Mouse (Mus musculus) cerebellum, adult 9-10 months (tissue): ENCODE results near the gene Wipi2.

Experiments
- DNase-seq: peaks from one replicate; pipeline ENCODE4 v3.0.0; 2022

Wipi2 gene

DNA sequence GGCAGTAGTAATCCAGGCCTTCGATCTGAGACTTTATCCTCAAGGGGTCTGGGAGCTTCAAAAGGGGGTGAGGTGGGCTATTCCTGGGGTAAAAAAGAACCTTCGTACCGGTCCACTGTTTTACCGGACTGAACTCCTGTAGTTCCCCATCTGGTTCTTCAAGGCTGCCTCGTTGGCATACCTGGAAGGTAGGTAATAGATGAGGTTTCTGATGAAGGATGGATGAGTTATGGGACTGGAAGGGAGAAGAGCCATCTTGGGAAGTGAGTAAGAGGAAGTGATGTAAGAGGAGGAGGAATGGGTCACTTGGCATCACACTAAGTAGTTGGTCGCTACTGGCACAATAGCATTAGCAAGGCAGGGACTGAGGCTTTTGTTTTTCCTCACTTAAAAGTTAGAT, 2.7 kb downstream of the Wipi2 start:
- peak; percentile 36 for DNase-seq

DNA sequence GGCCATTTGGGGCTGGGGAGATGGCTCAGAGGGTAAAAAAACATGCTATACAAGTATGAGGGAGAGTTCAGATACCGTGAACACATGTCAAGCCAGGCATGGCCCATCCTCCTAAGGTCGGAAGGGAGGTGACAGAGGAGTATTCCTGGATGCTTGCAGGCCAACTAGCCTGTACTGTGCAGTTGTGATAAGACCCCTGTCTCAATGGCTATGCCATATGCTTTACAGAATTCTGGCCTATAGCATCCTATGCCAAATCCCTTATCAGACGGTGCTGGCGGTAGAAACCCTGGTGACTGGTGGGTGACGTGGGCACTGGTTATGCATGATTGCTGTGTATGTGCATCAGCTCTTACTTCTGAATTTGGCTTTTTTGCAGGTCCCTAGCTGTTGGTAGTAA, 10.3 kb downstream of the Wipi2 start:
- DNase-seq = no peak

DNA sequence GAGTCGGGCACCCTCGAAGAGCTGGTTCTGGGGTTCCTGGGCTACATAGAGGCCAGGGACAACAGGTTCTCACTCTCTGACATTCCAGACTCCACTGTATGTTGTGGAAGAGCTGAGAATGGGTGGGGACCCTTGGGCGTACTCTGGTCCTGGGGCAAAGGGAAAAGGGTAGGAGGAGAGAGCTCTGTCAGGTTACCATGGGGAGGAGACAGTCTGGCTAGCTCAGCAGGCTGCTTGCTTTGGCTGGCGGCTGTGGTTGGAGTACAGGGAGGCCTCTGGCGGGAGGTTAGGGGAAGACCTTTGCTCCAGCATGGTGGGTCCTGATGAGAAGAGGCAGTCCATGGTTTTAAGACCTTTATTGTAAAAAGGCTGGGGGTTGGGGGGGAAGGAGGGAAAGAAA, 12.6 kb downstream of the Wipi2 start:
- no peak for DNase-seq

DNA sequence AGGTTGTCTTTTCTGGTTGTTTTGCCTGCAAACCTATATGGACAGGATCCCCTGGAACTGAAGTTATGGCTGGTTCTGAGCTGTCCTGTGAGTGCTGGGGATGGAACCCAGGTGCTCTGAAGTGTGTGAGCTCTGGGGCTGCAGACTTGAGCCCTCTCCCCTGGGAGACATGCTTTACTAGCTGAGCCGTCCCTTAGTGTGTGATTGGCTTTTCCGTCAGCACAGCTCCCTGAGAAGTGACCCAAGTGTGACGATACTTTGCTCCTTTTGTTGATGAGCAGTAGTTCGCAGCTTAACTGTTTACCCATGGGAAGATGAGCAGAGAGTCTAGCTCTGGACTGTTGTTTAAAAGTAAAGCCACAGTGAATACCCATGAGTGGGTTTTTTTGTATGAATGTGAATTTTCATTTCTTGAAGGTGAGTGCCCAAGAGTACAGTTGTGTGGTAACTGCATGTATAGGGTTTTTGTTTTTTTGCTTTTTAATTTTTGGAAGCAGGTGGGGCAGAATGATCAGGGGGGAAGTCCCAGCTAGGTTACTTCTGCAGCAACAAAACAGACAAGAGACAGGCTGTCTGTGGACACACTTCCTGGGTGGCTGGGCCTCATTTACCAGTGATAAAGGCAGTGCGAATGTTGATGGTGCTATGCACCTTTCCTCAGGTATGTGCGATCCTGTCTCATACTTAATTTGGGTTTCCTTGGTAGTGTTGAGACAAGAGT, 14.0 kb downstream of the Wipi2 start:
- no peak for DNase-seq

DNA sequence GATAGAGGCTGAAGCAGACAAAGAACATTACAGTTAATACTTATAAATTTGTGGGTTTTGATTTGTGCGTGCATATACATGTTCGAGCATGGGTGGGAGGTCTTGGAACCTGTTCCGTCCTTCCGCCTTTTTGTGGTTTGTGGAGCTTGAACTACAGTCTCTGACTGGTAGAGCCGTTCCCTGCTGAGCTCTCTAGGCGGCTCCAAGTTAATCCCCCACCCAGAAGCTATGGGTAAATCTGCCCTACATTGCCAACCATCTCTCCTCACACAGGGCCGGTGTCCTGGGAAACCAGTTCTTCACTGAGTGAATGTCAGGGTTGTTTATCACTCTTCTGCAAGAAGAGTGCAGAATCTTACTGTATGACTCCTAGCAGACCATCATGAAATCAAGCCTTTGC, 20.7 kb downstream of the Wipi2 start:
- DNase-seq = no peak

DNA sequence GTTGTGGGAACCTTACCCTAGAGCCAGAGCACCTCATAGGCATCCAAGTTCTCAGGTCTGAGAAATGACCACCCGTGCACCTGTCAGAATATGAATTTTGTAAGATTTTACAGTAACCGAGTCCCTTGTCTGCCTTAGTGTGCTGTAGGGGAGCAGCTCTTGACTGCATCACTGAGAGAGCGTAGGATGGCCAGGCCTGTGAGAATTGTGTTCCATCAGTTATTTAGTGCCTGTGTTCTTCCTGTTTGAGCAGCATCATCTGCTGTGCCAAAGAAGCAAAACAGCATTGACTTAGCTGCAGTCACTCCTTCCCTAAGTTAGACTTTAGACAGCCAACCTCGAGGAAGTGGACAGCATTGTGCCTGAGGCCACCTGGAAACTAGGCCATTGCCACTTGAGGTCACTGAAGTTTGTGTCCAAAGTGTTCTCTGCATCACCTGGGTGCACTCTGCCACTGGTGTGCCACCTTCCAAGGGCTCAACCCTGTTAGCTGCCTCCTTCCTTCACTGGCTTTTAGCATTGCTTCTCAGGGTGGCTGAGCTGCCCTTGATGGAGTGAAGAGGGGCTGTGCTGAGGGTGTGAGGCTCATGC, 22.1 kb downstream of the Wipi2 start:
- DNase-seq = no peak

DNA sequence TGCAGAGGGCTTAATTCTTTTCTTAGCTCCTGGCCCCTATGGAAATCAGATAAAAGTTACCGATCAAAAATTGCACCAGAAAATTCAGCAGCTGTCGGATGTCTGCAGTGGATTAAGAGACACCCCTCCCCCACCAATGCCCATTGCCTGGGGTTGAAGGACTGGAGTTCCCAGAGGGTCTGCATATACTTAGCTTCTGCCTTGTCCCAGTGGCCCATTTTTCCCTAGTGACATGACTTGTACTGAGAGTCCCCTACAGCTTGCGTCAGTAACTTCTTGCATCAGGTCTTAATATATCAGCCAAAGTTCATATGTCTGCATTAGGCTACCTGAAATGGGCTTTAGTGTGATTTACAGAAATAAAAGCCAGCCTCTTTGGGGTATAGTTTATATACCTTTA, 22.9 kb downstream of the Wipi2 start:
- no peak for DNase-seq

DNA sequence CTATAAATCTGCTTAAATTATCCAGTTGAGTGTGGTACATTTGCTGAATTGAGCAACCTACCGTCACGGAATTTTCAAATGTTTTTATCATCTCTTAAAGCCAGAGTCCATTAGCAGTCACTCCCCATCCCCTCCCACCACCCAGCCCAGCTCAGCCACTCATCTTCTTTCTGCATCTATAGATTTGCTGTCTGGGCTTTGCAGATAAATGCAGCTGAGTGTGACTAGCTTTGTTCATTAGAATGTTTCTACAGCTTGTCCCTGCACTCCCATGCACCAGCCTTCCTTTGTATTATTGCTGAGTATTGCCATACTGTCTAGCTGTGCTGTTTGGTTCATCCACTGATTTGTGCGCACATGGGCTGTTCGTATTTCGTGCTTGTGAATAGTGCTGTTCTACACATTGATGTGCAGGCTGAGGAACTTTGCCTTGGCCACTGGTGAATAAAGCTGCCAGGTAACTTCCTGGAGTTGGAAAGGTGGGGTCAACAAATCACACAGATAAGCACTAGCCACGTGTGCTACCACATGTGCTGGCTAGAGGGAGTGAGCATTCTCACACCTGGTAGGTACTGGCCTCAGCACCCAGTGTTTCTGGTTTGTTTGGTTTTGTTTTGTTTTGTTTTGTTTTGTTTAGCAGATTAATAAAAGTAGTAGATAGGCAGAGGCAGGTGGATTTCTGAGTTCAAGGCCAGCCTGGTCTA, 23.4 kb downstream of the Wipi2 start:
- DNase-seq = no peak

DNA sequence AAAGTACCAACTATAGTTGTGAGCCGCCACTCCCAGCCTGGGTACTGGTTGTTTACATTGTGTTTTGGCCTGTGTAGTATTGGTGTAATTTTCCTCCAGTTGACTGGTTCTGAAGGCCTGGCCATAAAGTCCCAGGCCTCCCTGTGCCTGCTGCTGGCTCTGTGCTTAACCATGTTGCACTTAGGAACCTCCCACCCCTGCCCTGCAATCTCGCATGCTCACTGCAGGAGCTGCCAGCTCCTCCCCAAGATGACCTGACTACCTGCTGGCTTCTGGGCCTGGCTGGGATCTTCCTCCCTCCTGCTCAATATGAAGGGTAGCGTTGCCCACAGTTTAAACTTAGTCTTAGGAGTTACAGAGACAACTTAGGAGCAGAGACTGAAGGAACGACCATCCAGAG, 24.8 kb downstream of the Wipi2 start:
- DNase-seq = no peak

DNA sequence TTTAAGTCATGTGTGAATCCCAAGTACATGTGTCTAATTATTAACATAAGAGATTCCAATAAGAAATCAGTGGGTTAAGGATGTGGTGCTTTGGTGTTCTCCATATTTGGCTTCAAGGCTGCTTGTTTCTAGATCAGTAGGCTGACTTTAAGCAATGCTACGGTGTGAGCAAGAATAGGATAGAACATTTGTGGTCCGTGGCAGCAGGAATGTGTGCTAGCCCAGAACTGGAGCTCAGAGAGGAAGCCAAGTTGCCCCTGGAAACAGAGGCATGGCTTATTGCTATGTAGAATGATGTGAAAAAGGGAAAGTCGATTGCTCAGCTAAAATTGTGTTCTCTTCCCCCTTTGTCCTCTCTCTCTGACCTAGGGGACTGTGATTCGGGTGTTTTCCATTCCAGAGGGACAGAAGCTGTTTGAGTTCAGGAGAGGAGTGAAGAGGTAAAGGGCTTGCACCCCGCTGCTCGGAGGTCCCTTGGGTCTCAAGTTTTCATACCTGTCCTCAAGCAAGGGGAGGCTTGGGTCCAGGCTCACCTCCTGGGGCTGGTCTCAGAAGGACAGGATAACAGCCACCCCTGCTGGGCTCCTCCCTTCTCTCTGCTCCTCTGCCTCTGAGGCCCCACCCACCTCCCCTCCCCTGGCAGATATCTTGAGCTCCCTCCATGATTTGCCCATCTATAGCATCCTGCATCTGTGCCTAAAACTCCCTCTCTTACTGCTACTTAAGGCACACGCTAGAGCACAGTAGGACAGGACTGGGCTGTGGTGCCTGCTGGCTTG, 33.3 kb downstream of the Wipi2 start:
- DNase-seq = no peak

DNA sequence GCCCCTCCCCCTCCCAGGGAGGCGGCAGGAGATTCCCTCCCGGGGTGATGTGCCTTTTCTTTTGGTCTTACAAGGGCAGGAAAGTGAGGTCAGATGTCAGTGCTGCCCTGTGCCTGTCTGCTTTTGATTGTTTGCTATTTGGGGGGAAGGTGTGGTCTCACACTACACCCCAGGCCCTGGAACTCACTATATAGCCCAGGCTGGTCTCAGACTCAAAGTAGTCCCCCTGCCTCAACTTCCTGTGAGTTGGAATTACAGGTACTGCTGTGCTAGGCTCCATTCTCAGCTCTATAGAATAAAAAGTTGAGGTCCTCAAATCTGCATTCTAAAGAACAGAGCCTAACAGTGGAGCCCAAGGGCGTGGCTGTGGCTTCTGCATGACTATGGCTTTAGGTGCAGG, 40.4 kb downstream of the Wipi2 start:
- no peak for DNase-seq

DNA sequence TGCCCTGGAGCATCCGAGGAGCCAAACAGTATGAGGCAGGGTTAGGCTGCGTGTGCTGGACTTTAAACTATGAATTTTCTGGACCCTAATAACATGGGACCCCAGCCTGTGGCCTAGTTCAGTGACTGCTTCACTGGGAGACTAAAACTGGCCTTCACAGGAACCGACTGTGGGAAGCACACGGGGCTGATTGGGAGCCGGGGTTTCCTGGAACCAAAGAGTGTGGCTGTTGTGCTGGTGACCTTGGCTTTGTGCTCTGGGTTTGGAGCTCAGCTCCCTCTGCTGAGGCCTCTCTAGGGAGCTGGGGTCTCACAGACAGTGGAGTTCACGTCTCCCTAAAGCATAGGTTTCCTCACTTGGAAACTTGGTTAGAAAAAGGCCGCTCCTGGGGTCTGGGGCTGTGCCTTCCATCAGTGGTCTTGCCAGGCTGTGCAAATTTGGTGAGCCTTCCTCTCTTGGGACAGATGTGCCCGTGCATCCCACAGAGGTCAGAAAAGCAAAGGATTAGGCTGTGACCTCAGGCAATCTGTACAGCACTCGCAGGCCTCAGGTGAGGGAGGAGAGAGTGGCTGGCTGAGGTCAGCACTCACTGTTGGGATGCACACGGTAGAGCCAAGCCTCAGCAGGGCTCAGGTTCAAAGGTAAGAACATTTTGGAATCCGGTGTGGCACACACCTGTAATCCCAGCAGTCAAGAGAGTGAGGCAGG, 41.2 kb downstream of the Wipi2 start:
- no peak for DNase-seq

DNA sequence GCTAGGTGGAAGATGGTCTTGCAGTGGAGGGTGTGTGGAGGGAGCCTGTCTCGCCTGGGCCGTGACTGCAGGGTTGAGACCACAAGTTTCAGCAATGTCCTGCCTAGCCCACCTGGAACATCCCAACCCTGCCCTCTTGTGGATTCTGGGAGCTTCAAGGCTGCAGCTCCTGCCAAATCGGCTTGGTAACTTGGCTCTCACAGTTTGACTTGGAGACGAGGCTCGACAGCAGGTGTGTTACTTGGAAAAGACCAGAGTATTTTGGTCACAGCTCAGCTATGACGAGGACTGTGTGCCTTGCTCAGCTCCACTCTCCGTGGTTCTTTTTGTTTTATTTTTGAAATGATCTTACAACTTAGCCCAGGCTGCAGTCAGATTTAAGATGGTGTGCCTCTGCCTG, 42.2 kb downstream of the Wipi2 start:
- peak; percentile 88 for DNase-seq

DNA sequence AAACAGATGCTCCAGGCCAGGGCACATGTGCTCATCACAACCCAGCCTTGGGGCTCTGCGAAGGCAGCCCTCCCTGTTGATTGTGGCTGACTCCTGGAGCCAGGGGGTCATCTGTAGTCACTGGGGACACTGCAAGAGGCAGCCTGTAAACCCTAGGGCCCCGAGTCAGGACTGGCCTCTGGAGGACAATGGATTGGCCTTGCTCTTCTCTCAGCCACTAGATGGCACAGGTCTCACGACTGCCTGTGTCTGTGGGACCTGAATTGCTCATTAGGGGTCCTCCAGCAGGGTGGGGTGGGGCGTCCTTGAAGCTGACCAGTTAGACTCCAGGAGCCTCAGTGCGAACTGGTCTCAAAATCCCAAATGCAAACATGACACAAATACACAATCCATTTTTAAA, 45.6 kb downstream of the Wipi2 start:
- no peak for DNase-seq

DNA sequence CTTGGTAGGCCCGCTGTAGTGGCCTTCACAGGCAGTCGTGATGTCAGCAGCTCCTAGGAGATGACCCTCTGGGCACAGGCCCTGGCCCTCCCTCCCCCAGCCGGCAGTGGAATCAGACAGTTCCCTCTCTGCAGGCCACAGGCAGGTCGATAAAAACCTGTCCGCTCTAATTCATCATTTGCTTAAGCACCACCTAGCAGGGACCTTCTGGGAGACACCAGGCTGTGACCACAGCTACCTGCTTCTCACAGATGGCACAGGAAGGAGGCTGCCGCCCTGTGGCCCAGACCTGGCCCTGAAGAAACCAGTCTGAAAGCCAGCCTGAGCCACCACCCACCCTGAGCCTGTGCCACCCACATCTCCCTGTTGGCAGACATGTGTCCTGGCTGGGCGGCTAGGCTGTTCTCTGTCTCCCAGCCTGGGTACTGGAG, 50.7 kb downstream of the Wipi2 start:
- DNase-seq = peak; percentile 83

DNA sequence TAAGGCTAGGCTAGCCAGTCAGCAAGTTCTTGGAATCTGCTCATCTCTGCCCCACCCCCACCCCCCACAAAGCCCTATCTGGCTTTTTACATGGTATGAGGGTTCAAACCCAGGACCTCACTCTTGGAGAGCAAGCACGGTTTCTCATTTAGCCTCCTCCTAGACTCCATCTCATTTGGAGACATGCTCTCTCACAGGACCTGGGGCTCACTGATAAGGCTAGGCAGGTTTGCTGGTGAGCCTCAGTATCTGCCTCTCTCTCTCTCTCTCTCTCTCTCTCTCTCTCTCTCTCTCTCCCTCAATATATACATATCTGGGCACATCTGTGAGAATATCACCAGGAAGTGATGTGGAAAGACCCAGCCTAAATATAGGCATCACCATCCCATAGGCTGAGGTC, 51.6 kb downstream of the Wipi2 start:
- no peak for DNase-seq

DNA sequence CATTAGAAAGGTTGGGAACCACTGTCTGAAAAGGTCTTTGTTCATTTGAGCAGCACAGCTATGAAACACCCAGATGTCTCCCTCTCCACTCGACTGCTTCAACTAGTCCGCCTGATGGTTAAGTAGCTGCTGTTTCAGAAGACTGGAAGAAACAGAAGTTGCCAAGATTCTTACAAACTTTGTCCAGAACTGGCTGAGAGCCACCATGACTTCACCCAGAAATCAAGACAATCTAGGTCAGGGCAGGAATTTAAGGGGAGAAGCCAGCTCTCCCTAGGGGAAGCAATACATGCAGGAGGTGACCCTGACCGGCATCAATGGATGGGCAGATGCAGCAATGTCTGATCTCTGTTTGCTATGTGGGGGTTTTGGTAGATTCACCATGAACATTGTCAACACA, 54.4 kb downstream of the Wipi2 start:
- no peak for DNase-seq

DNA sequence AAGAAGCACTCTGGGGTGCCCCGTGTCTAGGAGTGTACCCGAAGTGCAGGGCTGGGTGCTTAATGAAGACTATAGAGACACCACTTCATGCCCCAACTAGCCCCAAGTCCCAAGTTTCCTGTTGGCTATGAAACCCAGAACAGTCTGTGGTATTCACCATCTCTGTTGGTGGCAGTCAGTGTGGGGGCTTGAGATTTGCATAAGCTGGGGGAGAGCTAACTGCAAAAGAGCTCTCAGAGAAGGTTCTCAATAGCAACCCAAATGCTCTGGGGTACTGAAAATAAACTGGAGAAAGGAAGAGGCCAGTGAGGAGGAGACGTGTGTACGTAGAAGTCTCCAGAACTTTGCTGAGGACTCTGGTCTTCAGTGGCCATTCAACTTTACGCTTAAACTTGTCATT, 55.0 kb downstream of the Wipi2 start:
- DNase-seq = no peak

DNA sequence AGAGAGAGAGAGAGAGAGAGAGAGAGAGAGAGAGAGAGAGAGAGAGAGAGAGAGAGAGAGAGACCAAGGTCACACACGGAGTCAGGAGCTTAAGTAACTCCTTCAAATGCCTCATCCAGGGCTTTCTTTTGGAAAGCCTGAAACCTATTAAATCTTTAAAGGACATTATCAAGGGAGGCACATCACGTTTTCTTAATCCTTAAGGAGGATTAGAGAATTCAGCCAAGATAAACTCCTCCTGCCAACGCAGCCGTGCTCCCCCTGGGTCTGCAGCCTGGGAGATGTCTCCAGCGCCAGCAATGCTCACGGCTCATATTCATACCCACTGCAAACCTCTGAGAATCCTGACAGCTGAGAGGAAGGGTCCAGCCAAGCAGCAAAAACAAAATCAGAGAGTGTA, 61.4 kb downstream of the Wipi2 start:
- no peak for DNase-seq

DNA sequence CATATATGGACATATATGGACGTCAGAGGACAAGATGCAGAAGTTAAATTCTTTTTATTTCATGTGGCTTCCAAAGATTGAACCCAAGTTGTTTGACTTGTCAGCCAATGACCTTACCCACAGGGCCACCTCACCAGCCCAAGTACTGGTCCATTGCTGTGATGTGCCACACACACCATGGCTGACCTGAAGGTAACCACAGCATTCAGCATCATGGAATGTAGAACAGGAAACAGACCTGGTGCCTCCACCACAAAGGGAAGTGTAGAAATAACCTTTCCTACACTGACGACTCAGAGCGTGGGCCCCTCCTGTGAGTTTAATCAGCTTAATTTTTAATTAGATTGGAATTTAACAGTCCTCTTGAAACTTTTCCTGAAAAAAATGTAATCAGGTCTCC, 62.8 kb downstream of the Wipi2 start:
- DNase-seq = no peak

DNA sequence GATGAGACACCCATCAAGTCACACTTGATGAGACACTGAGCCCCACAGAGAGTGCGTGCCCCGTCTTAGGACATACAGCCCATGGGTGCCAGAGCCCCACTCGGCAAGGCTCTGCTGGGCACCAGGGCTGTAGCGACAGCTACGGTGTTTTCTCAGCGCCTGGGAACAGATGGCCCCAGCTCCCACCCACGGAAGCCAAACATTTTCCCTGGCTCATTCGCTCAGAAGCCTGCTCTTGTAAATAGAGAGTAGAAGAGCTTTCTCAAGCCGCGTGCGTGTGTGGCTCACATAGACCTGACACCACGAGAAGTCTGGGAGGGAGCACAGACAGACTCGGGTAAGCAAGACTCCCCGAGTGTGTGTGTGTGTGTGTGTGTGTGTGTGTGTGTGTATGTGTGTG, 64.8 kb downstream of the Wipi2 start, which contains the start of gene Slc29a4:
Slc29a4 (plus strand) TSS at position 265 of the 400 bp plus-strand sequence.
- DNase-seq = peak; percentile 85

DNA sequence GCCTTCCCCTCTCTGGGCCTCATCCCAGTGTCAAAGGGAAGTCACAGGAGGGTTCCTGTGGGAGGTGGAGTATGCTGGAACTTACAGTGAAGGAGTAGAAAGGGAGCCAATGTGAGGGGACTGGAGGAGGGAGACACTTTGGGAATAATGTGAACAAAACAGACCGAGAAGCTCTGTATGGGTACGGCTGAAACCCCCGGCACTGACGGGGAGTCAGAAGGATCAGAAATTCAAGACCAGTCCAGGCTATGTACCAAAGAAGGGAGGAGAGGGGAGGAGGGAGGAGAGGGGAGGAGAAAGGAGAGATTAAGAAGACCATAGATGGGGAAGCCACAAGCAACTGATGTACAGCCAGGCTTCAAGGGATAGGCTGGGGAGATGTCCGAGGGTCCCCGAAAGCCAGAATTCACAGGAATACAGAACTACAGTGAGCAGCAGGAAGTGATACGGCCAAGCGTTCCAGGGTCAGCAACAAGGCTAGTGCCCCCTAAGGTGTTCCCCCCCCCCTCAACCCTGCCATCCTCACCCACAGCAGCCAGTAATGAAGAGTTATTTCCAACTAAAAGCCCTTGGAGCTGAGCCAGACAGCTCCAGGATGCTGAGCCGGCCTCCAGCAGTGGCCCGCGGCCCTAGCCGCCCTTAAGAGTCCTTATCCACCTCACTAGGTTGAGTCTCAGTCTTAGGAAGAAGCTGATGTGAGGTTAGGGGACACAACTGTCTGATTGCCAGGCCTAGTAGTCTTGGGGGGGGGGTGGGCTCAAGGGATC, 65.7 kb downstream of the Wipi2 start:
- DNase-seq = peak; percentile 77
